Mouse (Mus musculus) midbrain, postnatal 0 days (tissue): Measurements from ENCODE around the gene Tmem37. TPM values are rescaled to one million over a fixed set of nuclear protein-coding genes. Genes with fewer than 3 reads are reported as not detected.

ENCODE experiments used
- ATAC-seq: fragments of 200-750 bp; cut with Nextera tagmentation; 2 replicates; pipeline ENCODE4 v1.8.0; 2017; ENCODE audit warnings: moderate number of reproducible peaks, mild to moderate bottlenecking, moderate TSS enrichment, moderate library complexity; ENCODE audit not compliant: low FRiP score
- DNase-seq: peaks from one replicate; pipeline ENCODE4 v3.0.0-alpha.2; 2015; ENCODE audit warnings: low spot score
- H3K27ac ChIP-seq: fragments of 300-500 bp; sonication (generic); 2 replicates; pipeline ENCODE4 v1.5.1; 2014; ENCODE audit warnings: low read depth, mild to moderate bottlenecking, low read length, mixed read lengths
- H3K27me3 ChIP-seq: fragments of 300-500 bp; sonication (generic); 2 replicates; pipeline ENCODE4 v1.6.1; 2014; ENCODE audit warnings: low read length, control low read depth, mixed read lengths; ENCODE audit not compliant: insufficient read depth
- H3K36me3 ChIP-seq: fragments of 300-500 bp; sonication (generic); 2 replicates; pipeline ENCODE4 v1.6.1; 2014; ENCODE audit warnings: low read length, control low read depth, mixed read lengths; ENCODE audit not compliant: insufficient read depth
- H3K4me1 ChIP-seq: fragments of 300-500 bp; sonication (generic); 2 replicates; pipeline ENCODE4 v1.6.1; 2014; ENCODE audit warnings: mild to moderate bottlenecking, control low read depth, antibody characterized with exemption, low read length, mixed read lengths; ENCODE audit not compliant: insufficient read depth
- H3K4me2 ChIP-seq: fragments of 300-500 bp; sonication (generic); 2 replicates; pipeline ENCODE4 v1.6.1; 2014; ENCODE audit warnings: low read depth, mild to moderate bottlenecking, low read length, mixed read lengths; ENCODE audit not compliant: poor library complexity, severe bottlenecking
- H3K4me3 ChIP-seq: fragments of 300-500 bp; sonication (generic); 2 replicates; pipeline ENCODE4 v1.5.1; 2014; ENCODE audit warnings: low read depth, mild to moderate bottlenecking, low read length, moderate library complexity
- H3K9ac ChIP-seq: fragments of 300-500 bp; sonication (generic); replicated peaks from 2 replicates; pipeline ENCODE4 v1.6.1; 2014; ENCODE audit warnings: mild to moderate bottlenecking, low read length, moderate library complexity, mixed read lengths; ENCODE audit not compliant: poor library complexity, severe bottlenecking
- H3K9me3 ChIP-seq: fragments of 300-500 bp; sonication (generic); 2 replicates; pipeline ENCODE4 v1.6.1; 2016; ENCODE audit warnings: low read length, control low read depth
- CTCF ChIP-seq: IDR thresholded peaks from 2 replicates; pipeline ENCODE4 v1.5.1; 2016; ENCODE audit warnings: antibody characterized with exemption, mild to moderate bottlenecking
- WGBS: fragments of 180-500 bp; shearing (Covaris S2); extraction: QIAGEN DNeasy Blood & Tissue Kit; methylation state at CpG from one replicate; pipeline ENCODE4 v1.1.7; 2014; 5-methylcytosine and 5-hydroxymethylcytosine counted together
- polyA plus RNA-seq: library from polyadenylated mRNA; unstranded; fragments of >200 nt; fragmentation: Nextera tagmentation; extraction: Ambion mirVana; gene quantifications from 2 replicates; pipeline ENCODE4 v1.2.1, GENCODE M21; 2015
- total RNA-seq: library from RNA; depleted of rRNA; stranded (reverse); fragments of >200 nt; gene quantifications from 2 replicates; pipeline ENCODE4 v1.2.3, GENCODE M21; 2014

Gene Tmem37
- total and polyA plus RNA-seq, 2 experiments from 2014 or later = 4.0 to 7.5 TPM

DNA sequence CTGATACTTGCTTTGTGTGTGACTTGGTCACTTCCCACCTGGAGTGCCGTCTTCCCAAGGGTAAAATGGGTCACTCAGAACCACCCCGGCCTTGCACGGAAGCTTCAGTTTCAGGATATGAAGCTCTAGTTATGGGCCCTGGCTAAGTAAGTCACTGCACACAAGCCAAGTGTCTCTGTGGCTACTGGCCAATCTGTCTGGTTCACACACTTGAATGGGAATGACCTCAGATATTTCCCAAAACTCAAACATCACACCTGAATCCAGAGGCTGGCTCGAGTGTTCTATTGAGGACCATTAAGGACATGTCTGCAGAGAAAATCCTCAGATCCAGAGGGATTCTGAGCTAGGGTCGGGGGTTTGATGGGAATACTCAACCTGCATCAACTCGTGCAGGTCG lies 11.6 kb downstream of the Tmem37 start:
- Histone ChIP-seq H3K27me3 (no peaks in the 10 kb centered on the region), H3K9ac (no peak overlapping the region), H3K4me2 (no peak overlapping the region), H3K4me3 (no peak overlapping the region), H3K27ac (no peak overlapping the region), H3K9me3 (no peaks in the 10 kb centered on the region), H3K36me3 (no peaks in the 10 kb centered on the region), H3K4me1 (no peaks in the 10 kb centered on the region)
- TF ChIP-seq CTCF = no peak
- no peak for DNase-seq
- WGBS = 93% methylated on average over 7 of the region's 7 CpGs
- ATAC-seq = no peak

- H3K4me2 ChIP-seq = no peak overlapping the region
Measured at GRCm38 (mm10) chr1:120060687-120061086, 13.2 kb downstream of the Tmem37 start.

DNA sequence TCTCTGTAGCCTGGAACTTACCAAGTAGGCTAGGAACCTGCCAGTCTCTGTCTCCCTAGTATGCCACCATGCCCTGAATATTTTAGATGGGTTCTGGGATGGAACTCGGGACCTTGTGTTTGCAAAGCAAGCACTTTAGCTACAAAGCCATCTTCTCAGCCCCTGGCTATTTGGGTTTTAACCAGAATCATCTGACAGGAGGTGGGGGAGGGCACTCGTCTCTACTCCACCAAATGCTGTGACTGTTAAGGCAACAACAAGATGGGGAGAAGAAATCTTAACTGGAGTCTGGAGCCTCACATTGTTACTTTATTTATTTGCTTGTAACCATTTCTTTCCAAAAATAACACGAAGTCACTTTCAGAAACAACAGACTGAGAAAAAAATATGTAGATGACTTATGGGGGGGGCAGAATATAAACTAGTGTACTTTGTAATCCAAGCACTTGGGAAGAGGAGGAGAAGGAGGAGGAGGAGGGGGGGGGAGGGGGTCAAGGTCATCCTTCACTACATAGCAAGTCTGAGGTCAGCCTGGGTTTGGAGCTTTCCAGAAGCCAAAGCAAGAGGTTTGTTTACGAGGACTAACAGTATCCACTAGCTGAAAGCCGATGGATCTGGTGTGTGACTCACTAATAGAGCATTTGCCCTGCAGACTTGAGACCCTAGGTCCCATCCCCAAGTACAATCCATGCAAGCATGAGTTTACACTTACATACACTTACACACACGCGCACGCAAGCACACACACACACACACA lies 16.0 kb downstream of the Tmem37 start:
- Histone ChIP-seq H3K36me3 (no peaks in the 10 kb centered on the region), H3K27me3 (no peaks in the 10 kb centered on the region), H3K9ac (no peak overlapping the region), H3K4me2 (no peak overlapping the region), H3K4me3 (no peak overlapping the region), H3K9me3 (no peaks in the 10 kb centered on the region), H3K4me1 (no peaks in the 10 kb centered on the region), H3K27ac (no peak overlapping the region)
- DNase-seq (no peak), ATAC-seq (no peak)
- 77% methylated on average over 8 of the region's 8 CpGs for WGBS
- no peak for TF ChIP-seq CTCF

More at GRCm38 (mm10) chr1:120060687-120061086, 13.2 kb downstream of the Tmem37 start:
- Histone ChIP-seq H3K27me3 (no peaks in the 10 kb centered on the region), H3K9ac (no peak overlapping the region), H3K36me3 (no peaks in the 10 kb centered on the region), H3K4me1 (no peaks in the 10 kb centered on the region), H3K4me3 (no peak overlapping the region), H3K27ac (no peak overlapping the region), H3K9me3 (no peaks in the 10 kb centered on the region)
- 66% methylated on average over 5 of the region's 5 CpGs for WGBS
- DNase-seq (no peak), ATAC-seq (no peak)
- no peak for TF ChIP-seq CTCF

DNA sequence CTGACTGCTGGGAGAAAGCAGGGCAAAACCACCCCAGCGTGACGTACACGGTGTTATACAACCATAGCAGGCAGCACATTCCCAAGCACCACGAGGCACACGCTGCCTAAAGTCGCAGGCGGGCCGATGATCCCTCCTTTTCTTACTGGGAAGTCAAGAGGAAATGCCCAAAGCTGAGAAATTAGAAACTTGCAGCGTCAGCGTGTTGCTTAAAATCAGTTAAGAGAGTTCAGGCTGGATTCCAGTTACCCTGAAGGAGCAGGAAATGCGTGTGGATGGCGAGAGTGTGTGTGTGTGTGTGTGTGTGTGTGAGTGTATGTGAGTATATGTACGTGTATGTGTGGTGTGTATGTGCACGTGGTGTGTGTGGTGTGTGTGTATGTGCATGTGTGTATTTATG lies 16.8 kb downstream of the Tmem37 start:
- DNase-seq (no peak), ATAC-seq (no peak)
- Histone ChIP-seq H3K36me3 (no peaks in the 10 kb centered on the region), H3K27me3 (no peaks in the 10 kb centered on the region), H3K4me3 (no peak overlapping the region), H3K27ac (no peak overlapping the region), H3K9ac (no peak overlapping the region), H3K4me1 (no peaks in the 10 kb centered on the region), H3K4me2 (no peak overlapping the region), H3K9me3 (no peaks in the 10 kb centered on the region)
- no peak for TF ChIP-seq CTCF
- WGBS = 67% methylated on average over 14 of the region's 14 CpGs

GRCm38 (mm10) chr1:120056236-120056635 lies 17.6 kb downstream of the Tmem37 start:
- H3K4me3 ChIP-seq = no peak overlapping the region
- no peak overlapping the region for H3K27ac ChIP-seq
- H3K27me3 ChIP-seq = no peaks in the 10 kb centered on the region
- no peak overlapping the region for H3K9ac ChIP-seq
- H3K4me1 ChIP-seq = no peaks in the 10 kb centered on the region
- H3K9me3 ChIP-seq = no peaks in the 10 kb centered on the region
- no peak overlapping the region for H3K4me2 ChIP-seq
- 55% methylated on average over 7 of the region's 7 CpGs for WGBS
- TF ChIP-seq CTCF = no peak
- DNase-seq = no peak
- no peak for ATAC-seq
- H3K36me3 ChIP-seq = no peaks in the 10 kb centered on the region

- no peak overlapping the region for H3K9ac ChIP-seq
- H3K4me1 ChIP-seq = no peaks in the 10 kb centered on the region
- H3K27ac ChIP-seq = no peak overlapping the region
- no peak for TF ChIP-seq CTCF
- no peaks in the 10 kb centered on the region for H3K36me3 ChIP-seq
- 83% methylated on average over 6 of the region's 6 CpGs for WGBS
- H3K4me2 ChIP-seq = no peak overlapping the region
- H3K4me3 ChIP-seq = no peak overlapping the region
- H3K9me3 ChIP-seq = no peaks in the 10 kb centered on the region
- ATAC-seq (no peak), DNase-seq (no peak)
- H3K27me3 ChIP-seq = no peaks in the 10 kb centered on the region
Measured at GRCm38 (mm10) chr1:120055475-120055874, 18.4 kb downstream of the Tmem37 start.
